ENCODE assay signal across 8 mouse cellular contexts in genomic region chr1:167284837-167285319, GRCm38 (mm10). TPM values are rescaled to one million over a fixed set of nuclear protein-coding genes. Genes with fewer than 3 reads are reported as not detected.
A peak's percentile ranks its signal among the peaks of the same experiment; 100 is the strongest.
DNase-seq lines count a peak whose midpoint lies in the region; ATAC-seq and TF ChIP-seq lines count a peak whose summit lies in the region.

No protein-coding gene starts in this region.

- H3K79me2 ChIP-seq in C2C12 (ENCODE audit: control insufficient read depth, insufficient read depth) = peaks cover 51% of the 10 kb centered on the region

- WGBS in heart, embryonic 14.5 days = 1% methylated on average over 50 of the region's 51 CpGs
- WGBS in liver, embryonic 16.5 days (ENCODE audit: insufficient replicate concordance) = under 1% methylated on average over 46 of the region's 51 CpGs
- under 1% methylated on average over 50 of the region's 51 CpGs for WGBS in neural tube, embryonic 12.5 days
- 1% methylated on average over 51 of the region's 51 CpGs for WGBS in stomach, postnatal 0 days

- peak; percentile 68 for ATAC-seq in erythroid progenitor cell, adult 5-6 weeks (replicated peaks; ENCODE audit: low FRiP score, poor library complexity, severe bottlenecking)
- ATAC-seq in heart, embryonic 14.5 days (ENCODE audit: insufficient number of reproducible peaks, insufficient read depth, low FRiP score, low read depth) = peak; percentile 89
- ATAC-seq in liver, embryonic 16.5 days (ENCODE audit: low read depth) = peak; percentile 83
- peak; percentile 90 for ATAC-seq in neural tube, embryonic 12.5 days (ENCODE audit: low FRiP score, low read depth)
- peak; percentile 96 for ATAC-seq in stomach, postnatal 0 days (ENCODE audit: low FRiP score, low TSS enrichment)

- DNase-seq in brain, embryonic 14.5 days (ENCODE audit: low read depth) = peak; percentile 94
- DNase-seq in kidney, postnatal 14 days = peak; percentile 91
- peak; percentile 95 for DNase-seq in stomach, postnatal 0 days (ENCODE audit: low spot score)

- peak overlapping the region; percentile 87 for H3K4me3 ChIP-seq in C2C12 (ENCODE audit: insufficient read depth, poor library complexity, severe bottlenecking)
- H3K4me3 ChIP-seq in heart, embryonic 14.5 days (ENCODE audit: control insufficient read depth in 1 of 2, insufficient read depth in 1 of 2, low read depth in 1 of 2, low read length in 2 of 2) = peak overlapping the region; percentile 70 to 93
- peak overlapping the region; percentile 78 for H3K4me3 ChIP-seq in liver, embryonic 16.5 days (ENCODE audit: low read depth, low read length)
- peak overlapping the region; percentile 88 for H3K4me3 ChIP-seq in neural tube, embryonic 12.5 days
- H3K4me3 ChIP-seq in stomach, postnatal 0 days (ENCODE audit: low read depth, low read length) = peak overlapping the region; percentile 81

- H3K4me2 ChIP-seq in heart, embryonic 14.5 days (ENCODE audit: low read length) = peak overlapping the region; percentile 84
- H3K4me2 ChIP-seq in liver, embryonic 16.5 days (ENCODE audit: low read depth, low read length) = peak overlapping the region; percentile 99
- H3K4me2 ChIP-seq in neural tube, embryonic 12.5 days (replicated peaks) = peak overlapping the region; percentile 78
- peak overlapping the region; percentile 94 for H3K4me2 ChIP-seq in stomach, postnatal 0 days (replicated peaks; ENCODE audit: low read depth)

- no peak for TF ChIP-seq CTCF in C2C12 (IDR thresholded peaks at IDR 0.05; ENCODE audit: control insufficient read depth, insufficient read depth, insufficient read length)
- no peak for TF ChIP-seq CTCF in brain, embryonic 14.5 days (IDR thresholded peaks at IDR 0.05; ENCODE audit: borderline replicate concordance, extremely low read depth, insufficient read depth, insufficient read length)
- no peak; the same call in 1 of the 2 replicates for TF ChIP-seq CTCF in stomach, postnatal 0 days (IDR thresholded peaks at IDR 0.05; ENCODE audit: low read depth)

- H3K9ac ChIP-seq in heart, embryonic 14.5 days (ENCODE audit: low read length) = peak overlapping the region; percentile 82
- H3K9ac ChIP-seq in liver, embryonic 16.5 days (ENCODE audit: low read depth, low read length) = peak overlapping the region; percentile 76
- H3K9ac ChIP-seq in neural tube, embryonic 12.5 days = peak overlapping the region; percentile 92
- peak overlapping the region; percentile 85 for H3K9ac ChIP-seq in stomach, postnatal 0 days (ENCODE audit: low read length)

- peaks cover 46% of the 10 kb centered on the region for H3K79me3 ChIP-seq in C2C12 (ENCODE audit: low read depth)

- H3ac ChIP-seq in C2C12 (ENCODE audit: control insufficient read depth, insufficient read length, low read depth) = peak overlapping the region; percentile 72

- no peak for TF ChIP-seq EP300 in stomach, postnatal 0 days (optimal IDR thresholded peaks at IDR 0.05)

- peak; percentile 75; the same call in 1 of the 2 replicates for TF ChIP-seq POLR2A in brain, embryonic 14.5 days (IDR thresholded peaks at IDR 0.05; ENCODE audit: borderline replicate concordance, extremely low read depth, insufficient read depth, insufficient read length, poor library complexity, severe bottlenecking)

- H3K36me3 ChIP-seq in C2C12 (ENCODE audit: control insufficient read depth, insufficient read depth) = peaks cover 16% of the 10 kb centered on the region
- H3K36me3 ChIP-seq in heart, embryonic 14.5 days (ENCODE audit: control insufficient read depth, insufficient read depth, low read length) = no peaks in the 10 kb centered on the region
- no peaks in the 10 kb centered on the region for H3K36me3 ChIP-seq in liver, embryonic 16.5 days (ENCODE audit: control insufficient read depth, insufficient read depth)
- no peaks in the 10 kb centered on the region for H3K36me3 ChIP-seq in neural tube, embryonic 12.5 days
- no peaks in the 10 kb centered on the region for H3K36me3 ChIP-seq in stomach, postnatal 0 days (ENCODE audit: control insufficient read depth, insufficient read depth, low read length)

- H3K27ac ChIP-seq in heart, embryonic 14.5 days (replicated peaks in 1 of 2; ENCODE audit: control insufficient read depth in 1 of 2, insufficient read depth in 1 of 2, low read depth in 2 of 2, low read length in 2 of 2) = peak overlapping the region; percentile 82 to 88
- H3K27ac ChIP-seq in liver, embryonic 16.5 days (ENCODE audit: low read length) = peak overlapping the region; percentile 73
- H3K27ac ChIP-seq in neural tube, embryonic 12.5 days = peak overlapping the region; percentile 97
- H3K27ac ChIP-seq in stomach, postnatal 0 days (replicated peaks) = peak overlapping the region; percentile 96

- no peaks in the 10 kb centered on the region for H3K9me3 ChIP-seq in heart, embryonic 14.5 days (ENCODE audit: control insufficient read depth, low read length)
- no peaks in the 10 kb centered on the region for H3K9me3 ChIP-seq in liver, embryonic 16.5 days (replicated peaks; ENCODE audit: control insufficient read depth, low read length)
- no peaks in the 10 kb centered on the region for H3K9me3 ChIP-seq in neural tube, embryonic 12.5 days
- H3K9me3 ChIP-seq in stomach, postnatal 0 days (ENCODE audit: control insufficient read depth, low read length) = no peaks in the 10 kb centered on the region

- peaks cover 10 to 24% of the 10 kb centered on the region in 2 experiments; a peak in 3 of 4 replicates for H3K4me1 ChIP-seq in heart, embryonic 14.5 days (ENCODE audit: control insufficient read depth in 2 of 2, insufficient read depth in 2 of 2, low read length in 2 of 2)
- H3K4me1 ChIP-seq in liver, embryonic 16.5 days (ENCODE audit: control insufficient read depth, low read depth, low read length) = peaks cover 51% of the 10 kb centered on the region
- H3K4me1 ChIP-seq in neural tube, embryonic 12.5 days = peaks cover 30% of the 10 kb centered on the region
- H3K4me1 ChIP-seq in stomach, postnatal 0 days (replicated peaks; ENCODE audit: control insufficient read depth, insufficient read depth) = 0 out of 2 replicates have a peak, but pooled peaks cover 2% of the 10 kb centered on the region

- no peaks in the 10 kb centered on the region for H3K27me3 ChIP-seq in C2C12 (ENCODE audit: control insufficient read depth, insufficient read depth, insufficient read length)
- H3K27me3 ChIP-seq in heart, embryonic 14.5 days (ENCODE audit: control insufficient read depth, insufficient read depth, low read length) = no peaks in the 10 kb centered on the region
- H3K27me3 ChIP-seq in liver, embryonic 16.5 days (ENCODE audit: control insufficient read depth, insufficient read depth, low read depth, low read length) = peaks cover 12% of the 10 kb centered on the region
- no peaks in the 10 kb centered on the region for H3K27me3 ChIP-seq in neural tube, embryonic 12.5 days (replicated peaks)
- H3K27me3 ChIP-seq in stomach, postnatal 0 days (ENCODE audit: control insufficient read depth, insufficient read depth, low read length) = no peaks in the 10 kb centered on the region

TF ChIP-seq in C2C12, 6 proteins besides CTCF, POLR2A, EP300 and RAD21:
- TF ChIP-seq USF1 (IDR thresholded peaks at IDR 0.05; ENCODE audit: low read depth) (no peak), MYOG (IDR thresholded peaks at IDR 0.05; ENCODE audit: control insufficient read depth, extremely low read depth, insufficient read length) (no peak), MAX (IDR thresholded peaks at IDR 0.05) (no peak), CEBPB (IDR thresholded peaks at IDR 0.05; ENCODE audit: low read depth) (no peak)

RNA-seq across cellular contexts. Expression of gene Uck2, which starts 0.2 kb away (rescaled TPM):
- polyA plus RNA-seq in C2C12 (2012; fragmentation: generic; extraction: Trizol) = 104 TPM
- 37.8 and 53.1 TPM in 2 replicates for polyA plus RNA-seq in brain, embryonic 14.5 days (2012; rRNA removed)
- total RNA-seq in erythroid progenitor cell, adult 5-6 weeks (2015; ENCODE audit: low replicate concordance) = 17.7 and 24.7 TPM in 2 replicates
- 10.4 and 24.8 TPM in 2 replicates for total RNA-seq in erythroid progenitor cell, adult 5-6 weeks (2017; ENCODE audit: low replicate concordance)
- polyA plus RNA-seq in heart, embryonic 14.5 days (2014; fragmentation: Nextera tagmentation; extraction: Ambion mirVana) = 39.2 TPM in 2 replicates
- polyA plus RNA-seq in liver, embryonic 16.5 days (2015; fragmentation: Nextera tagmentation; extraction: Ambion mirVana) = 28.9 and 30.8 TPM in 2 replicates
- polyA plus RNA-seq in neural tube, embryonic 12.5 days (2016; fragmentation: Nextera tagmentation; extraction: Ambion mirVana) = 93.7 and 98.4 TPM in 2 replicates
- polyA plus RNA-seq in stomach, postnatal 0 days (2015; fragmentation: Nextera tagmentation; extraction: Ambion mirVana) = 49.4 and 52.5 TPM in 2 replicates

RNA-seq across cellular contexts. Expression of gene Tmco1, which starts 23.3 kb away (rescaled TPM):
- 59.8 TPM for polyA plus RNA-seq in C2C12 (2012; fragmentation: generic; extraction: Trizol)
- 64.4 and 78.7 TPM in 2 replicates for polyA plus RNA-seq in brain, embryonic 14.5 days (2012; rRNA removed)
- total RNA-seq in erythroid progenitor cell, adult 5-6 weeks (2015; ENCODE audit: low replicate concordance) = 70.0 and 132 TPM in 2 replicates
- 78.2 and 81.5 TPM in 2 replicates for total RNA-seq in erythroid progenitor cell, adult 5-6 weeks (2017; ENCODE audit: low replicate concordance)
- 85.6 and 90.1 TPM in 2 replicates for polyA plus RNA-seq in heart, embryonic 14.5 days (2014; fragmentation: Nextera tagmentation; extraction: Ambion mirVana)
- 57.3 and 61.3 TPM in 2 replicates for polyA plus RNA-seq in liver, embryonic 16.5 days (2015; fragmentation: Nextera tagmentation; extraction: Ambion mirVana)
- 70.5 and 83.8 TPM in 2 replicates for polyA plus RNA-seq in neural tube, embryonic 12.5 days (2016; fragmentation: Nextera tagmentation; extraction: Ambion mirVana)
- polyA plus RNA-seq in stomach, postnatal 0 days (2015; fragmentation: Nextera tagmentation; extraction: Ambion mirVana) = 77.2 and 81.8 TPM in 2 replicates

Comparison
In these comparisons a context has a peak if more than half of its experiments do, and no peak if none do; other contexts are left out.
1. Peak in every context shown above with its lines: DNase-seq, ATAC-seq, H3K4me3 ChIP-seq and H3K27ac ChIP-seq.